9 mouse cellular contexts compared by ENCODE assay signal in genomic region chr2:27969158-27969557, GRCm38 (mm10).
A peak's percentile ranks its signal among the peaks of the same experiment; 100 is the strongest.
DNase-seq lines count a peak whose midpoint lies in the region; ATAC-seq and TF ChIP-seq lines count a peak whose summit lies in the region.
"Had no signal": no experiment of that assay in that cellular context is flagged by ENCODE, and none has a peak within 500 bp of the region (broad histone marks: within the 10 kb centered on the region; RNA-seq: fewer than 3 reads in every experiment).

No protein-coding gene starts in this region.

- no peaks in the 10 kb centered on the region; the same call in 1 of the 2 replicates for H3K4me1 ChIP-seq in forebrain, embryonic 14.5 days (ENCODE audit: control insufficient read depth, insufficient read depth, low read length)
- no peaks in the 10 kb centered on the region for H3K4me1 ChIP-seq in forebrain, embryonic 16.5 days (replicated peaks; ENCODE audit: control insufficient read depth, insufficient read depth, low read length)
- peaks cover 1% of the 10 kb centered on the region for H3K4me1 ChIP-seq in cerebellum, adult 2 months (ENCODE audit: control insufficient read depth, insufficient read depth, low read length)
- no peaks in the 10 kb centered on the region for H3K4me1 ChIP-seq in liver, postnatal 0 days (ENCODE audit: insufficient read depth)

- DNase-seq in forebrain, embryonic 14.5 days (ENCODE audit: low spot score): peak; percentile 50
- peak; percentile 39 to 56 for DNase-seq in right cerebral cortex, adult 2 months (ENCODE audit: low spot score in 2 of 2)
- no peak for DNase-seq in right cerebral cortex, postnatal 25 days
- DNase-seq in cerebellum, adult 2 months: peak; percentile 45 to 57
- peak; percentile 44 for DNase-seq in gastrocnemius, postnatal 10 days
- peak; percentile 45 for DNase-seq in liver, postnatal 0 days
- peak; percentile 77 for DNase-seq in testis, postnatal 10 days (ENCODE audit: low spot score)

- H3K9me3 ChIP-seq in forebrain, embryonic 14.5 days (replicated peaks; ENCODE audit: control insufficient read depth, low read length): no peaks in the 10 kb centered on the region
- no peaks in the 10 kb centered on the region for H3K9me3 ChIP-seq in forebrain, embryonic 16.5 days (ENCODE audit: control insufficient read depth, low read length)
- H3K9me3 ChIP-seq in liver, postnatal 0 days (ENCODE audit: low read length): no peaks in the 10 kb centered on the region
- H3K9me3 ChIP-seq: midbrain, embryonic 12.5 days had no signal

- no peak for ATAC-seq in forebrain, embryonic 14.5 days
- no peak for ATAC-seq in forebrain, embryonic 16.5 days
- ATAC-seq in liver, postnatal 0 days: no peak

- H3K36me3 ChIP-seq in forebrain, embryonic 14.5 days (ENCODE audit: control insufficient read depth, insufficient read depth, low read length): no peaks in the 10 kb centered on the region
- no peaks in the 10 kb centered on the region for H3K36me3 ChIP-seq in forebrain, embryonic 16.5 days (ENCODE audit: control insufficient read depth, insufficient read depth)
- no peaks in the 10 kb centered on the region for H3K36me3 ChIP-seq in liver, postnatal 0 days (replicated peaks; ENCODE audit: insufficient read depth, low read length)
- H3K36me3 ChIP-seq: midbrain, embryonic 12.5 days had no signal

- no peak overlapping the region for H3K9ac ChIP-seq in forebrain, embryonic 14.5 days (ENCODE audit: low read length)
- H3K9ac ChIP-seq in forebrain, embryonic 16.5 days (replicated peaks; ENCODE audit: low read depth, low read length): no peak overlapping the region
- no peak overlapping the region for H3K9ac ChIP-seq in liver, postnatal 0 days (replicated peaks)
- H3K9ac ChIP-seq: midbrain, embryonic 12.5 days had no signal

- TF ChIP-seq EP300 in liver, postnatal 0 days (IDR thresholded peaks at IDR 0.05; ENCODE audit: low read depth): no peak

- TF ChIP-seq POLR2A in cerebellum, adult 2 months (IDR thresholded peaks at IDR 0.05; ENCODE audit: borderline replicate concordance, insufficient read depth, low read length): no peak

- no peak overlapping the region for H3K4me2 ChIP-seq in forebrain, embryonic 14.5 days (ENCODE audit: low read length)
- H3K4me2 ChIP-seq in forebrain, embryonic 16.5 days (ENCODE audit: low read length): no peak overlapping the region
- H3K4me2 ChIP-seq in liver, postnatal 0 days (ENCODE audit: low read depth, low read length): no peak overlapping the region
- H3K4me2 ChIP-seq: midbrain, embryonic 12.5 days had no signal

- no peak overlapping the region for H3K27ac ChIP-seq in forebrain, embryonic 14.5 days (ENCODE audit: low read depth, low read length)
- H3K27ac ChIP-seq in forebrain, embryonic 16.5 days (ENCODE audit: low read length): no peak overlapping the region
- H3K27ac ChIP-seq in cerebellum, adult 2 months (ENCODE audit: insufficient read depth, low read length): no peak overlapping the region
- no peak overlapping the region for H3K27ac ChIP-seq in liver, postnatal 0 days (ENCODE audit: low read depth)

- WGBS in forebrain, embryonic 14.5 days: 14% methylated on average over 6 of the region's 6 CpGs
- 23% methylated on average over 6 of the region's 6 CpGs for WGBS in forebrain, embryonic 16.5 days
- 13% methylated on average over 6 of the region's 6 CpGs for WGBS in cerebellum, adult 2 months
- 10% methylated on average over 6 of the region's 6 CpGs for WGBS in liver, postnatal 0 days (ENCODE audit: insufficient replicate concordance)

- no peaks in the 10 kb centered on the region for H3K27me3 ChIP-seq in forebrain, embryonic 14.5 days (replicated peaks; ENCODE audit: control insufficient read depth, insufficient read depth, low read length)
- H3K27me3 ChIP-seq in forebrain, embryonic 16.5 days (replicated peaks; ENCODE audit: control insufficient read depth, insufficient read depth, low read length): no peaks in the 10 kb centered on the region
- no peaks in the 10 kb centered on the region for H3K27me3 ChIP-seq in cerebellum, adult 2 months (ENCODE audit: control insufficient read depth, insufficient read depth, low read length)
- no peaks in the 10 kb centered on the region for H3K27me3 ChIP-seq in liver, postnatal 0 days (ENCODE audit: insufficient read depth, low read length)
- H3K27me3 ChIP-seq: midbrain, embryonic 12.5 days had no signal

- H3K4me3 ChIP-seq in forebrain, embryonic 14.5 days (ENCODE audit: low read depth, low read length): no peak overlapping the region
- H3K4me3 ChIP-seq in forebrain, embryonic 16.5 days (replicated peaks; ENCODE audit: low read length): no peak overlapping the region
- no peak overlapping the region for H3K4me3 ChIP-seq in cerebellum, adult 2 months (replicated peaks; ENCODE audit: insufficient read depth, low read depth, low read length)
- H3K4me3 ChIP-seq in liver, postnatal 0 days (ENCODE audit: low read depth, low read length): no peak overlapping the region
- H3K4me3 ChIP-seq: midbrain, embryonic 12.5 days had no signal

- peak; percentile 91 for TF ChIP-seq CTCF in cerebellum, adult 2 months (IDR thresholded peaks at IDR 0.05; ENCODE audit: borderline replicate concordance, insufficient read depth, low read depth, low read length)
- TF ChIP-seq CTCF in liver, postnatal 0 days (IDR thresholded peaks at IDR 0.05; ENCODE audit: low read depth): peak; percentile 74
